Mouse (Mus musculus): ENCODE measurements around the gene Gm5105.

DNA sequence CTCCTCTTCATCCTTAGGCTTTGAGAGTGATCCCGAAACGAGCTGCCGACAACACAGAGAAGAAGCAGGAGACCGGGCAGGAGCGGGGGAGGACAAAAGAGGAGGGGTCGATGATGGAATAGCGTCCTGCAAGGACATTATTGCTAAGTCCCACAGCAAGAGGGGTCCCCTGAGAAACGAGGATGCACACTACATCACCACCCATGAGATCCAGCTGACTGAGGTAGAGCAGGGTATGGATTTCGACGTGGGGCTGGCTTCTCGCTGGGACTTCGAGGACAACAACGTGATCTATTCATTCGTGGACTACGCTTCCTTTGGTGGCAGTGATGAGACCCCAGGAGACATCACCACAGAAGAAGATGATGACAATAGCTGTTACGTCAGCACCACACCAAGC lies 1.3 kb downstream of the Gm5105 start:
- TF ChIP-seq CTCF (IDR thresholded peaks at IDR 0.05; ENCODE audit: insufficient read depth, low read length): no peak
- TF ChIP-seq POLR2A (IDR thresholded peaks at IDR 0.05; ENCODE audit: borderline replicate concordance, extremely low read depth, low read depth, low read length): no peak
